Mouse (Mus musculus): ENCODE measurements around the gene Fgd5. TPM values are rescaled to one million over a fixed set of nuclear protein-coding genes. Genes with fewer than 3 reads are reported as not detected.

Gene Fgd5
- 7.3 and 7.9 TPM in 2 replicates for polyA plus RNA-seq (2015; fragmentation: Nextera tagmentation; extraction: Ambion mirVana)

DNA sequence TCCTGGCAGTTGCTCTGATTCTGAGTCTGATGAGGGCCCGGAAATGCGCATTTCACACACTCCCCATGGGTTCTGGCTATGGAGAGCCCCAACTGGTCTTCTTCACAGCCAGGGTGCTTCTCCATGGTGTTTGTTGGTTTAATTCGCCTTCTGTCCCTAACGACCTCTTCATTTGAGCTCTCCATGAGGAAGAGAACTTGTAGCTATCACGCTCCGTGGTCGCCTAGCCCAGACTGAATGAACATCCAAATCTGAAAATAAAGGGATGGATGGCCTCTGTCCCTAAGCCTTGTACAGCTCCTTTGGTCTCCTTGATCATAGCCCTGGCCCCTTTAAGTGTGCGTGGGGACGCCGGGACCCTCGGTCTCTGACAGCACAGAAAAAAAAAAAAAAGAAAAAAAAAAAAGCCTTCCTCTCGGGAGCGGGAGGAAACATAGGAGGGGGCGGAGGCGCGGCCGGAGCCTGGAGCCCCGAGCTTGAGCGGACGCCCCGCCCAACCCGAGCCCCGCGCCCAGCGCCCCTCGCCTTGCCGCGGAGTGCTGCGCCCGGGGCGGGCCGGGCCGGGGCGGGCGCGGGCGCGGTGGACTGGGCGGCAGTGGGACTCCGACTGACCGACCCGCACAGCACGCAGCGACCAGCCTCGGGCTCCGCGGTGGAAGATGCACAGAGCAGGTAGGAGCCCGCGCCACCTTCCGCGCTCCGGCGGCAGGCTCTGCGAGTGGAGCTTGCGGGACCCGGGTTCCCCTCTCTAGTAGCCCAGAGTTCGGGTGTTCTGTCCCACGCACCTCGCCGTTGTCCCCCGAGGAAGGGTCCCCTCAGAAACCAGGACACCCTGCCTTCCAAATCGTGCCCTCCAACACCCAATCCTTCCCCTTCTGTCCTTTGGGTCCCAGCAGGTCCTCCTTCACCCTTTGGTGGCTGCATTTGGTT lies at the start of gene Fgd5:
Fgd5 (plus strand) TSS at position 508 of the 930 bp plus-strand sequence.

GRCm38 (mm10) chr6:92091130-92091591 lies 112.5 kb downstream of the Fgd5 start, which contains the start of gene Nr2c2:
Gene Nr2c2, plus strand, starts transcription at chr6:92091390.

Other genes starting within 250 kb of the Fgd5 start
- 0.76 and 1.4 TPM in 2 replicates for gene Grip2, start 151.6 kb upstream of the Fgd5 start, polyA plus RNA-seq (2015; fragmentation: Nextera tagmentation; extraction: Ambion mirVana)
- 43.0 and 48.3 TPM in 2 replicates for gene Ccdc174, start 100.8 kb upstream of the Fgd5 start, polyA plus RNA-seq (2015; fragmentation: Nextera tagmentation; extraction: Ambion mirVana)
- 0.08 and 0.22 TPM in 2 replicates for gene 4930590J08Rik, start 76.1 kb upstream of the Fgd5 start, polyA plus RNA-seq (2015; fragmentation: Nextera tagmentation; extraction: Ambion mirVana)
- gene Nr2c2, start 112.5 kb downstream of the Fgd5 start, polyA plus RNA-seq (2015; fragmentation: Nextera tagmentation; extraction: Ambion mirVana) = 12.4 and 16.8 TPM in 2 replicates
- gene Mrps25, start 205.2 kb downstream of the Fgd5 start, polyA plus RNA-seq (2015; fragmentation: Nextera tagmentation; extraction: Ambion mirVana) = 54.7 and 60.4 TPM in 2 replicates
- gene Rbsn, start 236.0 kb downstream of the Fgd5 start, polyA plus RNA-seq (2015; fragmentation: Nextera tagmentation; extraction: Ambion mirVana) = 14.2 and 17.7 TPM in 2 replicates

Measured in adrenal gland, postnatal 0 days (tissue).